Mouse (Mus musculus) layer of hippocampus, adult 9-11 months (tissue): ENCODE data around the gene Il20ra.
A peak's percentile ranks its signal among the peaks of the same experiment; 100 is the strongest.

Experiments
- DNase-seq: peaks from one replicate; pipeline ENCODE4 v3.0.0; 2022

Il20ra gene

DNA sequence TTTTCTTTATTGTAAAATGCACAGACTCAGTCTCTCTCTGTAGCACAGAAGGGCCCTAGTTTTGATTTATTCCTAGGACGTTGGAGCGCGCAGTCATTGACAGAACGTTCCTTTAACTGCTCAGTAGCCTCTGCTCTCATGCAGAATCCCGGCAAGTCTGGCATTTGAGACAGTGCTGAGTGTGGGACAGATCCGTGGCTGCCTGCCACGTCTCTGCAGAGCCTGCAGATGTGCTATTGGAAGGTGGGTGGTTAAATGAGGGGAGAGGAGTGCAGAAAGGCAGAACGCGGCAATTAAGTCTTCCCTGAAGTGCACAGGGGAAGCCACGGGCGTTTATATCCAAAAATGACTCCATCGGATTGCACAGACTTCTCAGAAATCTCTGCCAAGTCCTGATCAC, 66.7 kb downstream of the Il20ra start:
- peak; percentile 18 for DNase-seq

DNA sequence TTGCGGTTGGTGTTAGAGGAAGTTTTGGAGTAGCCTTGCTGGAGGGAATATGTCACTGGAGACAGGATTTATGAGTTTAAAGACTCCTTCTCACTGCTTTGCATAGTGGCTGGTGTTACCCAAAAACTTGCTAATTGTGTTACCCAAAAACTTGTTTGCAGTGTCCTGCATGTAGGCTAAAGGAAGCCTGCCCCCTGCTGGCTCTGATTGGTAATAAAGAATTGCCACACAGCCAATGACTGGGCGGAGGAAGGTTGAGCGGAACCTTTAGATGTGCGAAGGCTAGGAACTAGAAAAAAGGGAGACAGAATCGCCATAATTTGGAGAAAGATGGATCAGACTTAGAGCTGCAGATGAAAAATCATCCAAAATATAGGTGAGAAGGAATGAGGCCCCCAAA, 69.0 kb downstream of the Il20ra start:
- no peak for DNase-seq

DNA sequence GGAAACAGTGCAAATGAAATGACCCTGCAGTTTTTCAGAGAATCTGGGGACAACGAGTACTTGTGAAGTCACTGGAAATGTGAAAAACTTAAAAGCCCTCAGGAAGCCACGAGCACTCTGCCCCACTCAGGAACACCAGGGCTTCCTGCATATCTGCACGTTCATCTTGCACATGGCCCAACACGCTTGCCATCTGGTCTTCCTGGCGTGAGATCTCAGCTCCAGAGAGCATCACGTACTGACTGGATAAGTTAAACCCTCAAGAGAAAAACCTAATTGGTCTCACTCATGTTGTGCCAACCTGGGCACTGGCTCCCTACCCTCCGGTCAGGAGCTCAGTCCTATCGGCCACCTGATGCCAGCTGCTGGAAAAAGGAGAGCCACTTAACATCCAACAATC, 82.6 kb downstream of the Il20ra start:
- DNase-seq = peak; percentile 15

DNA sequence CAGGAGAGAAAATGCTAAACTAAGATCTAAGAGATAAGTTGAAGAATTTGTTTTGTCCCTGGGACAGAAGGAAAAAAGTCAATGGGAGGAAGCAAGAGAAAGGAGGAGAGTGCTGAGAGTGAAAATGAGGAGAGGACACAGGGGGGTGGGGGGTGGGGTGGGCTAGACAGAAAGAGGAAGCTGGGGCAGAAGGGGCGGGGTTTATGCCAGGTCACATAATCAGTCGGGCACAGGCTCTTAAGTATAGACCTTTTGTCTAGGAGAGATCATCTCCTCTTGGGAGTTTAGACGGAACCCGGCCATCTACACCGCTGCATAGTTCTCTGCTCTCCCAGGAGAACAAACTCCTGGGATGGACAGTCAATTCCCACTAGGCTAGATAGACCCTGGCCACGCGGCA, 90.6 kb downstream of the Il20ra start:
- DNase-seq = no peak

DNA sequence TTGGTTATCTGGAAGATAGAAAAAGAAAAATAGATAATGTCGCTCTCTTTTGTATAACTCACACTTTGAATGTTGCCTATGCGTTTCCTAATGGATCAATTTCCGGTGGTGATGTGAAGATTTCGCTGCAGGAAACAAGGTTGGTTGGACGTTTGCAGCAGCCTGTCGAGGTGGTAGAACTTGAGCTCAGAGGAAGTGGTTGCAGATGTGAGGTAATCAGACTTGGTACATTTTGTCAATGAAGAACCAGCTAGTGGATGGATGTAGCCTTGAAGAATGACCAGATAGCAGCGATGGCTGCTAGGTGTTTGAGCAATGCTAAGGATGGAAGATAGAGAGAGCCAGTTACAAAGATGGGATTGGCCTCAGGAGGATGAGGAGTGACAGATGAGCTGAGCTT, 92.4 kb downstream of the Il20ra start:
- DNase-seq = no peak
